Mouse (Mus musculus) MEL (cell line): ENCODE measurements around the gene Bnc1. TPM values are rescaled to one million over a fixed set of nuclear protein-coding genes. Genes with fewer than 3 reads are reported as not detected.

ENCODE experiments used
- DNase-seq: peaks from one replicate; pipeline ENCODE4 v3.0.0; 2011; ENCODE audit warnings: low read depth, low spot score
- H3K27ac ChIP-seq: 2 replicates; pipeline ENCODE4 v1.5.1; 2012; ENCODE audit warnings: low read depth, mild to moderate bottlenecking, control low read depth, low read length, moderate library complexity; ENCODE audit not compliant: control insufficient read depth
- H3K27me3 ChIP-seq, 2 experiments: fragments of 150-350 bp in 1 of 2; sonication (generic) in 1 of 2; 2 replicates each; pipeline ENCODE4 v1.6.1; 2012; ENCODE audit warnings: low read length in 2 of 2, mild to moderate bottlenecking in 2 of 2, improper control_type of control experiment in 1 of 2, moderate library complexity in 1 of 2; ENCODE audit not compliant: insufficient read depth in 2 of 2, control insufficient read depth in 1 of 2
- H3K36me3 ChIP-seq, 2 experiments: 2 replicates each; pipeline ENCODE4 v1.6.1; 2012 to 2014; ENCODE audit warnings: low read length in 2 of 2, improper control_type of control experiment in 1 of 2, inconsistent platforms in 1 of 2, mild to moderate bottlenecking in 1 of 2; ENCODE audit not compliant: insufficient read depth in 2 of 2, control insufficient read depth in 1 of 2
- H3K4me1 ChIP-seq, 2 experiments: fragments of 150-350 bp in 1 of 2; sonication (generic) in 1 of 2; 2 replicates each; pipeline ENCODE4 v1.6.1; 2012; ENCODE audit warnings: low read length in 2 of 2, improper control_type of control experiment in 1 of 2, mild to moderate bottlenecking in 1 of 2; ENCODE audit not compliant: insufficient read depth in 2 of 2, control insufficient read depth in 1 of 2
- H3K4me3 ChIP-seq, 2 experiments: fragments of 150-350 bp in 1 of 2; sonication (generic) in 1 of 2; 2 replicates each; pipeline ENCODE4 v1.5.1; 2012; ENCODE audit warnings: low read depth in 2 of 2, low read length in 2 of 2, mild to moderate bottlenecking in 2 of 2, moderate library complexity in 2 of 2, control low read depth in 1 of 2, improper control_type of control experiment in 1 of 2; ENCODE audit not compliant: control insufficient read depth in 1 of 2, insufficient read depth in 1 of 2
- H3K79me2 ChIP-seq: 2 replicates; pipeline ENCODE4 v1.6.1; 2012; ENCODE audit warnings: mild to moderate bottlenecking, low read length, moderate library complexity; ENCODE audit not compliant: control insufficient read depth, poor library complexity, insufficient read depth
- H3K9ac ChIP-seq: 2 replicates; pipeline ENCODE4 v1.6.1; 2012; ENCODE audit warnings: low read depth, mild to moderate bottlenecking, control low read depth, low read length, moderate library complexity; ENCODE audit not compliant: control insufficient read depth, poor library complexity, severe bottlenecking
- H3K9me3 ChIP-seq: fragments of 150-350 bp; sonication (generic); replicated peaks from 2 replicates; pipeline ENCODE4 v1.6.1; 2012; ENCODE audit warnings: mild to moderate bottlenecking, low read length, improper control_type of control experiment, moderate library complexity; ENCODE audit not compliant: insufficient read depth
- BHLHE40 ChIP-seq: IDR thresholded peaks from 2 replicates; pipeline ENCODE4 v1.6.1; 2012; ENCODE audit warnings: low read depth, mild to moderate bottlenecking, inconsistent platforms, low read length, improper control_type of control experiment, borderline replicate concordance
- CTCF ChIP-seq, 3 experiments: IDR thresholded peaks in 2 of 3; conservative IDR thresholded peaks in 1 of 3; 2 replicates each; pipeline ENCODE4 v1.5.1; 2011 to 2012; ENCODE audit warnings: low read length in 3 of 3, low read depth in 2 of 3, mild to moderate bottlenecking in 2 of 3, improper control_type of control experiment in 1 of 3, inconsistent platforms in 1 of 3, mixed read lengths in 1 of 3, moderate library complexity in 1 of 3; ENCODE audit not compliant: control insufficient read depth in 1 of 3, insufficient read depth in 1 of 3, poor library complexity in 1 of 3, severe bottlenecking in 1 of 3
- EP300 ChIP-seq, 2 experiments: IDR thresholded peaks; 2 replicates each; pipeline ENCODE4 v1.6.1; 2011; ENCODE audit warnings: improper control_type of control experiment in 2 of 2, low read length in 2 of 2, low read depth in 1 of 2, mild to moderate bottlenecking in 1 of 2
- ETS1 ChIP-seq: IDR thresholded peaks from 2 replicates; pipeline ENCODE4 v1.6.1; 2012; ENCODE audit warnings: low read depth, mild to moderate bottlenecking, inconsistent platforms, low read length, improper control_type of control experiment, moderate library complexity
- GABPA ChIP-seq: IDR thresholded peaks from 2 replicates; pipeline ENCODE4 v1.6.1; 2012; ENCODE audit warnings: low read depth, mild to moderate bottlenecking, inconsistent platforms, low read length, improper control_type of control experiment, moderate library complexity
- GATA1 ChIP-seq: IDR thresholded peaks from 2 replicates; pipeline ENCODE4 v1.6.1; 2011; ENCODE audit warnings: low read depth, low read length, improper control_type of control experiment
- JUND ChIP-seq: IDR thresholded peaks from 2 replicates; pipeline ENCODE4 v1.6.1; 2011; ENCODE audit warnings: low read depth, mild to moderate bottlenecking, improper control_type of control experiment, low read length
- MAFK ChIP-seq: IDR thresholded peaks from 2 replicates; pipeline ENCODE4 v1.6.1; 2011; ENCODE audit warnings: low read depth, mild to moderate bottlenecking, low read length, improper control_type of control experiment, borderline replicate concordance
- MAX ChIP-seq: IDR thresholded peaks from 2 replicates; pipeline ENCODE4 v1.6.1; 2011; ENCODE audit warnings: low read length, improper control_type of control experiment
- NELFE ChIP-seq: IDR thresholded peaks from 2 replicates; pipeline ENCODE4 v1.6.1; 2011; ENCODE audit warnings: low read depth, low read length, improper control_type of control experiment
- NRF1 ChIP-seq: IDR thresholded peaks from 2 replicates; pipeline ENCODE4 v1.6.1; 2014; ENCODE audit warnings: low read depth, mild to moderate bottlenecking, inconsistent platforms, low read length, improper control_type of control experiment, moderate library complexity; ENCODE audit not compliant: poor library complexity, insufficient read depth, severe bottlenecking
- POLR2A ChIP-seq, 2 experiments: IDR thresholded peaks; 2 replicates each; pipeline ENCODE4 v1.6.1; 2011 to 2012; ENCODE audit warnings: low read length in 2 of 2, mild to moderate bottlenecking in 2 of 2, control low read depth in 1 of 2, improper control_type of control experiment in 1 of 2, low read depth in 1 of 2, moderate library complexity in 1 of 2; ENCODE audit not compliant: control insufficient read depth in 1 of 2, insufficient read depth in 1 of 2, poor library complexity in 1 of 2
- POLR2AphosphoS5 ChIP-seq: IDR thresholded peaks from 2 replicates; pipeline ENCODE4 v1.6.1; 2012; ENCODE audit warnings: low read depth, borderline replicate concordance, mild to moderate bottlenecking, inconsistent platforms, low read length, moderate library complexity, mixed read lengths
- RCOR1 ChIP-seq: IDR thresholded peaks from 2 replicates; pipeline ENCODE4 v1.6.1; 2012; ENCODE audit warnings: low read depth, mild to moderate bottlenecking, inconsistent platforms, low read length, improper control_type of control experiment
- SMC3 ChIP-seq: IDR thresholded peaks from 2 replicates; pipeline ENCODE4 v1.6.1; 2011; ENCODE audit warnings: low read depth, low read length, improper control_type of control experiment
- TAL1 ChIP-seq: IDR thresholded peaks from 2 replicates; pipeline ENCODE4 v1.6.1; 2012; ENCODE audit warnings: mild to moderate bottlenecking, inconsistent platforms, low read length, moderate library complexity, mixed read lengths
- TCF12 ChIP-seq: IDR thresholded peaks from 2 replicates; pipeline ENCODE4 v1.6.1; 2014; ENCODE audit warnings: low read depth, mild to moderate bottlenecking, inconsistent platforms, low read length, improper control_type of control experiment, moderate library complexity
- USF2 ChIP-seq, 2 experiments: IDR thresholded peaks; 2 replicates each; pipeline ENCODE4 v1.6.1; 2011 to 2012; ENCODE audit warnings: improper control_type of control experiment in 2 of 2, low read length in 2 of 2, borderline replicate concordance in 1 of 2, inconsistent platforms in 1 of 2, low read depth in 1 of 2, mild to moderate bottlenecking in 1 of 2; ENCODE audit not compliant: insufficient read depth in 1 of 2
- ZC3H11A ChIP-seq: IDR thresholded peaks from 2 replicates; pipeline ENCODE4 v1.6.1; 2012; ENCODE audit warnings: low read depth, mild to moderate bottlenecking, inconsistent platforms, low read length, improper control_type of control experiment
- polyA plus RNA-seq, 2 experiments: library from polyadenylated mRNA; stranded (reverse) in 1 of 2; unstranded in 1 of 2; fragments of >175 nt in 1 of 2; fragments of >200 nt in 1 of 2; gene quantifications; 2 replicates each; pipeline versions ENCODE4 v1.2.1 to v1.2.4; 2012; ENCODE audit warnings: low replicate concordance in 2 of 2, low read depth in 1 of 2; ENCODE audit not compliant: insufficient read length in 2 of 2, insufficient read depth in 1 of 2, missing spikeins in 1 of 2
- total RNA-seq: library from RNA; depleted of rRNA; stranded (reverse); fragments of 300-350 nt; gene quantifications from 2 replicates; pipeline ENCODE4 v1.2.3, GENCODE M21; 2012

The Bnc1 gene
- total and polyA plus RNA-seq, 3 experiments, result not detected

GRCm38 (mm10) chr7:82029666-82030065 lies 37.6 kb upstream of the Bnc1 start:
- H3K4me1 ChIP-seq, result no peaks in the 10 kb centered on the region
- H3K36me3 ChIP-seq, result no peaks in the 10 kb centered on the region
- TF ChIP-seq POLR2A (IDR thresholded peaks at IDR 0.05; ENCODE audit: control insufficient read depth in 1 of 2, insufficient read depth in 1 of 2, low read depth in 1 of 2, low read length in 2 of 2, poor library complexity in 1 of 2) (no peak), GATA1 (no peak), RCOR1 (no peak), BHLHE40 (no peak)
- no peaks in the 10 kb centered on the region for H3K27me3 ChIP-seq
- no peak overlapping the region for H3K4me3 ChIP-seq
- H3K79me2 ChIP-seq, result no peaks in the 10 kb centered on the region
- H3K9me3 ChIP-seq, result no peaks in the 10 kb centered on the region
- no peak overlapping the region for H3K9ac ChIP-seq
- H3K27ac ChIP-seq, result no peak overlapping the region
- DNase-seq, result no peak

- Histone ChIP-seq H3K27ac (no peak overlapping the region), H3K36me3 (no peaks in the 10 kb centered on the region), H3K79me2 (no peaks in the 10 kb centered on the region), H3K27me3 (no peaks in the 10 kb centered on the region), H3K4me3 (no peak overlapping the region), H3K4me1 (no peaks in the 10 kb centered on the region), H3K9me3 (no peaks in the 10 kb centered on the region), H3K9ac (no peak overlapping the region)
- no peak for DNase-seq
- TF ChIP-seq TAL1 (no peak), POLR2AphosphoS5 (no peak), POLR2A (IDR thresholded peaks at IDR 0.05; ENCODE audit: control insufficient read depth in 1 of 2, insufficient read depth in 1 of 2, low read depth in 1 of 2, low read length in 2 of 2, poor library complexity in 1 of 2) (no peak), GABPA (no peak), NELFE (no peak), JUND (no peak), ETS1 (no peak), NRF1 (no peak), CTCF (IDR thresholded peaks at IDR 0.05 in 2 of 3, conservative IDR thresholded peaks at IDR 0.05 in 1 of 3; ENCODE audit: control insufficient read depth in 1 of 3, insufficient read depth in 1 of 3, low read depth in 2 of 3, low read length in 3 of 3, poor library complexity in 1 of 3, severe bottlenecking in 1 of 3) (no peak)
These were observed 33.7 kb upstream of the Bnc1 start for GRCm38 (mm10) chr7:82025802-82026201.

GRCm38 (mm10) chr7:82023676-82024075 lies 31.6 kb upstream of the Bnc1 start:
- Histone ChIP-seq H3K9me3 (no peaks in the 10 kb centered on the region), H3K27ac (no peak overlapping the region), H3K27me3 (no peaks in the 10 kb centered on the region), H3K4me1 (no peaks in the 10 kb centered on the region), H3K79me2 (no peaks in the 10 kb centered on the region), H3K9ac (no peak overlapping the region), H3K4me3 (no peak overlapping the region), H3K36me3 (no peaks in the 10 kb centered on the region)
- no peak for DNase-seq
- TF ChIP-seq USF2 (IDR thresholded peaks at IDR 0.05; ENCODE audit: borderline replicate concordance in 1 of 2, insufficient read depth in 1 of 2, low read depth in 1 of 2, low read length in 2 of 2) (no peak), TCF12 (no peak), BHLHE40 (no peak), MAX (no peak), MAFK (no peak), EP300 (IDR thresholded peaks at IDR 0.05; ENCODE audit: low read depth in 1 of 2, low read length in 2 of 2) (no peak), ETS1 (no peak), TAL1 (no peak), RCOR1 (no peak), ZC3H11A (no peak), POLR2A (IDR thresholded peaks at IDR 0.05; ENCODE audit: control insufficient read depth in 1 of 2, insufficient read depth in 1 of 2, low read depth in 1 of 2, low read length in 2 of 2, poor library complexity in 1 of 2) (no peak), GABPA (no peak), SMC3 (no peak)
